Mouse (Mus musculus): ENCODE measurements around the gene Myoz1. TPM values are rescaled to one million over a fixed set of nuclear protein-coding genes. Genes with fewer than 3 reads are reported as not detected.

The Myoz1 gene
- total and polyA plus RNA-seq, 3 experiments = 1.7 to 2.6 (median 2.4) TPM

DNA sequence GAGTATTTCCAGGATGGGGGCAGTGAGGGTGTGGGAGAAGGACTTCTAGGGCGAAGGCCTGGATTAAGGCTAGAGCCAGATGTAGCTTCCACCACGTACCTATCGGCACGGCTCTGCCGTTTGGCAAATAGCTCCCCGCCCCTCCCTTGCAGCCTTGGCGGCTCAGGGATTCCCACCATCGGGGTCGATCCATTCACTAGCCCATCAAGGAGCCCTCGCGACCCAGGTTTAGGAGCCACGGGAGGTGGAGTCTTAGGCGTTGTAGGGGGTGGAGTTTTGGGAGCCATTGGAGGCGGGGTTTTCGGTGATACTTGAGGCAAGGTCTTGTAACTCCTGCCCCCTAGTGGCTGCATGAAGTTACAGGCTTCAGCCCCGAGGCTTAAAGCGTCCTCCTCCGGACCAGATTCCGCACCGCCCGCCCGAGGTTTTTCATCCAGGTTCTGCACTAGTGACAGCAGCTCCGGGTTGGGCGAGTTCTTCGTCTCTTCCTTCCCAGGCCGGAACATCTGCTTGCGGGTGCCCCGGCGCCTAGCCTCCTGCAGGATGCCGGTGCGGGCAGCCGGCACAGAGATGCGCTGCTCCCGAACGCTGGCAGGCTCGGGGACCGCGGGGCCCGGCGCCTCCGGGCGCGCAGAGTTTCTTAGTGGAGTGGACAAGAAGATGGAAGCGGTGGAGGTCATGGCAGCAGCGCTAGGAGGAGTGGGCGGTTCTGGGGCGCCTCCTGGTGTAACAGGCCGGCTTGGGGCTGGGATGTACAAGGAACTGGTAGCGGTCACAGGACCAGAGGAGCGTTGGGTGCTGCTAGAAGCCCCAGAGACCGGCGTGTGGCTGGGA is 4.7 kb upstream of the Myoz1 start:
- in situ Hi-C loops (cut with MboI; ENCODE audit: low pct_ligation_motif_present, low pct_unique_long_range_greater_than_20kb, low sequenced_read_pairs) = no loop called here
- peak; percentile 98 for DNase-seq (ENCODE audit: extremely low read depth)

DNA sequence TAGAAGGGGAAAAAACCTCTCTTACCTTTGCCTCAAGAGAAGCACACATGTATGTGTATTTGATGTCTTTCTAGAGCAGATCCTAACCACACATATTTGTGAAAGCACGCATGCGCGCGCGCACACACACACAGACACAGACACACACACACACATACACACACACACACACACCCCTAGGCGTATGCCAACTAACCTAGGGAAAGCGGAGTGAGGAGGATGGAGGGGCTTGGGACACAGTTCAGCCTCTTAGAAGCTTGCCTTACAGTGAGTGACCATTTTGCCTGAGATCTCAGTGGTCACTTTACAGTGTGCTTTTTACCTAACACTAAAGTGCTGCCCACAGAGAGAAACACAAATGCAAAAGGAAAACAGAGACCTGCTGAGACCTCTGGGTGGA is 3.3 kb upstream of the Myoz1 start:
- Histone ChIP-seq H3K4me2 (ENCODE audit: insufficient read depth, low read depth, poor library complexity, severe bottlenecking) (no peak overlapping the region), H3K27ac (ENCODE audit: insufficient read depth, low read depth) (no peak overlapping the region), H3K9ac (ENCODE audit: insufficient read depth, low read depth) (no peak overlapping the region), H3K36me3 (replicated peaks in 1 of 2; ENCODE audit: control insufficient read depth in 1 of 2, insufficient read depth in 1 of 2, low read length in 1 of 2) (no peaks in the 10 kb centered on the region), H3K4me1 (ENCODE audit: control insufficient read depth in 1 of 2, insufficient read depth in 2 of 2) (peaks cover 6 to 40% of the 10 kb centered on the region in 2 experiments), H3K27me3 (replicated peaks) (peaks cover 25% of the 10 kb centered on the region), H3K9me3 (replicated peaks; ENCODE audit: low read length) (no peaks in the 10 kb centered on the region), H3K4me3 (replicated peaks in 1 of 3; ENCODE audit: low read depth in 2 of 3, low read length in 2 of 3, poor library complexity in 1 of 3) (no peak overlapping the region), H3K79me2 (replicated peaks; ENCODE audit: control insufficient read depth, extremely low read depth, insufficient read depth, poor library complexity, severe bottlenecking) (no peaks in the 10 kb centered on the region)
- in situ Hi-C loops (cut with MboI; ENCODE audit: low pct_ligation_motif_present, low pct_unique_long_range_greater_than_20kb, low sequenced_read_pairs) (loop anchor here (5.0 kb wide), 1 partner anchor 82 kb away; no protein-coding TSS in a partner anchor), dilution Hi-C loops (cut with MboI; ENCODE audit: extremely low pct_ligation_motif_present, extremely low pct_unique_long_range_greater_than_20kb, low sequenced_read_pairs) (no loop called here)
- no peak for TF ChIP-seq CTCF (conservative IDR thresholded peaks at IDR 0.05 in 1 of 2, IDR thresholded peaks at IDR 0.05 in 1 of 2; ENCODE audit: low read depth in 2 of 2, low read length in 2 of 2)
- DNase-seq (ENCODE audit: extremely low read depth) = no peak

More for the DNA sequence above, 4.7 kb upstream of the Myoz1 start:
- H3K36me3 ChIP-seq (replicated peaks in 1 of 2; ENCODE audit: control insufficient read depth in 1 of 2, insufficient read depth in 1 of 2, low read length in 1 of 2) = no peaks in the 10 kb centered on the region
- H3K9ac ChIP-seq (ENCODE audit: insufficient read depth, low read depth) = peak overlapping the region; percentile 52
- peak overlapping the region; percentile 46 to 61 (median 52) for H3K4me3 ChIP-seq (replicated peaks in 1 of 3; ENCODE audit: low read depth in 2 of 3, low read length in 2 of 3, poor library complexity in 1 of 3)
- no peak overlapping the region for H3K27ac ChIP-seq (ENCODE audit: insufficient read depth, low read depth)
- H3K4me2 ChIP-seq (ENCODE audit: insufficient read depth, low read depth, poor library complexity, severe bottlenecking) = peak overlapping the region; percentile 67
- H3K27me3 ChIP-seq (replicated peaks) = peaks cover 26% of the 10 kb centered on the region
- no peaks in the 10 kb centered on the region for H3K9me3 ChIP-seq (replicated peaks; ENCODE audit: low read length)
- dilution Hi-C loops (cut with MboI; ENCODE audit: extremely low pct_ligation_motif_present, extremely low pct_unique_long_range_greater_than_20kb, low sequenced_read_pairs) = no loop called here
- H3K4me1 ChIP-seq (ENCODE audit: control insufficient read depth in 1 of 2, insufficient read depth in 2 of 2) = peaks cover 4 to 26% of the 10 kb centered on the region in 2 experiments; a peak in 3 of 4 replicates
- H3K79me2 ChIP-seq (replicated peaks; ENCODE audit: control insufficient read depth, extremely low read depth, insufficient read depth, poor library complexity, severe bottlenecking) = no peaks in the 10 kb centered on the region
- TF ChIP-seq MYC (IDR thresholded peaks at IDR 0.05; ENCODE audit: low read depth, low read length) (no peak), SMC3 (IDR thresholded peaks at IDR 0.05; ENCODE audit: low read depth, low read length) (peak; percentile 72), CHD1 (IDR thresholded peaks at IDR 0.05; ENCODE audit: low read depth, low read length) (no peak), TCF12 (IDR thresholded peaks at IDR 0.05; ENCODE audit: low read depth, low read length) (no peak), POLR2AphosphoS2 (IDR thresholded peaks at IDR 0.05; ENCODE audit: low read depth, low read length) (no peak), MAFK (IDR thresholded peaks at IDR 0.05; ENCODE audit: insufficient replicate concordance, low read length) (no peak), MEF2A (IDR thresholded peaks at IDR 0.05; ENCODE audit: borderline replicate concordance, low read depth, low read length) (0 out of 2 replicates have a peak, but pooled peaks have one; percentile 31), ZMIZ1 (IDR thresholded peaks at IDR 0.05; ENCODE audit: low read depth, low read length) (no peak), CTCF (conservative IDR thresholded peaks at IDR 0.05 in 1 of 2, IDR thresholded peaks at IDR 0.05 in 1 of 2; ENCODE audit: low read depth in 2 of 2, low read length in 2 of 2) (peak; percentile 57 to 92), ZKSCAN1 (IDR thresholded peaks at IDR 0.05; ENCODE audit: borderline replicate concordance, low read depth, low read length) (no peak), JUND (conservative IDR thresholded peaks at IDR 0.05; ENCODE audit: low read depth, low read length) (no peak), POLR2A (IDR thresholded peaks at IDR 0.05; ENCODE audit: low read depth, low read length) (peak; percentile 65), ZNF384 (IDR thresholded peaks at IDR 0.05; ENCODE audit: low read depth, low read length) (no peak), KAT2A (IDR thresholded peaks at IDR 0.05; ENCODE audit: insufficient replicate concordance, low read length) (no peak), JUN (IDR thresholded peaks at IDR 0.05; ENCODE audit: insufficient read depth, low read depth, low read length) (no peak), RAD21 (IDR thresholded peaks at IDR 0.05; ENCODE audit: low read depth, low read length) (peak; percentile 81), TBP (conservative IDR thresholded peaks at IDR 0.05; ENCODE audit: low read depth, low read length) (peak; percentile 78; the same call in 1 of the 2 replicates), SIN3A (IDR thresholded peaks at IDR 0.05; ENCODE audit: low read length) (peak; percentile 55; the same call in 1 of the 2 replicates), NELFE (IDR thresholded peaks at IDR 0.05; ENCODE audit: low read depth, low read length) (peak; percentile 42; the same call in 1 of the 2 replicates), ZC3H11A (IDR thresholded peaks at IDR 0.05; ENCODE audit: low read depth, low read length) (no peak), PAX5 (IDR thresholded peaks at IDR 0.05; ENCODE audit: low read length) (no peak), USF2 (conservative IDR thresholded peaks at IDR 0.05; ENCODE audit: low read depth, low read length) (no peak), HCFC1 (IDR thresholded peaks at IDR 0.05; ENCODE audit: low read depth, low read length) (no peak), RCOR1 (conservative IDR thresholded peaks at IDR 0.05; ENCODE audit: low read depth, low read length) (no peak), BHLHE40 (IDR thresholded peaks at IDR 0.05; ENCODE audit: low read depth, low read length) (no peak), NRF1 (IDR thresholded peaks at IDR 0.05; ENCODE audit: low read depth, low read length) (peak; percentile 25; the same call in 1 of the 2 replicates), MXI1 (IDR thresholded peaks at IDR 0.05; ENCODE audit: low read depth, low read length) (peak; percentile 62), ELF1 (IDR thresholded peaks at IDR 0.05; ENCODE audit: low read depth, low read length) (no peak), E2F4 (IDR thresholded peaks at IDR 0.05; ENCODE audit: insufficient replicate concordance, low read depth, low read length) (0 out of 2 replicates have a peak, but pooled peaks have one; percentile 15), MAX (IDR thresholded peaks at IDR 0.05; ENCODE audit: low read length) (no peak; the same call in 1 of the 2 replicates), CHD2 (IDR thresholded peaks at IDR 0.05; ENCODE audit: low read length) (no peak), EP300 (IDR thresholded peaks at IDR 0.05; ENCODE audit: low read length) (no peak), GABPA (IDR thresholded peaks at IDR 0.05; ENCODE audit: insufficient replicate concordance, low read depth, low read length) (no peak), MAZ (IDR thresholded peaks at IDR 0.05; ENCODE audit: low read depth, low read length) (peak; percentile 69; the same call in 1 of the 2 replicates), ETS1 (conservative IDR thresholded peaks at IDR 0.05; ENCODE audit: low read depth, low read length) (no peak), IRF4 (IDR thresholded peaks at IDR 0.05; ENCODE audit: low read depth, low read length) (peak; percentile 52; the same call in 1 of the 2 replicates), USF1 (IDR thresholded peaks at IDR 0.05; ENCODE audit: low read depth, low read length) (no peak), UBTF (IDR thresholded peaks at IDR 0.05; ENCODE audit: low read depth, low read length) (no peak)
